Mouse (Mus musculus) fat pad, adult 2 months (tissue): ENCODE measurements at regions not wholly inside any gene's neighbourhood (a gene's known extent, or its start where the extent isn't known, plus 50 kb on each side); places are given as distances from the start of the nearest gene placed in this dataset.

Experiments
- DNase-seq: peaks from one replicate; pipeline ENCODE4 v3.0.0-alpha.2; 2011; ENCODE audit warnings: low read depth, low spot score; ENCODE audit errors: extremely low read depth

DNA sequence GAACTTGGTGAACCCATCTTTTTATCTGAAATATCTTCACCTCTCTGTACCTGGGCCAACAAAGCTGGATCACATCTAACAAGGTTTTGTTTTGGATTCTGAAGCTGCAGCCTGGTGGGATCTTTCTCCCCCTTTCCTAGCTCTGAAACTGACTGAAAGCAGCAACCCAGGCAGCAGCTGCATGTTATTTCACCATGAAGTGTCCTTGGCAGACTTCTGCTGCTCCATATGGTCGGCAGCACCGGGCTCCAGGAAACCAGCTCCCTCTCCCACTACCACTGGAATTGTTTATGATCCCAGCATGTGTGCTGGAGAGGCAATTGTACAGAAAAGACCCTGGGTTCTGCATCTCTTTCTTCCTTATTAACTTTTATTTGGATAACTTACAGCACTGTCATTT lies 145.0 kb downstream of the Spata18 start:
- DNase-seq: no peak

- DNase-seq: no peak
Observed at GRCm38 (mm10) chr5:73797980-73798379, 146.8 kb downstream of the Spata18 start.

GRCm38 (mm10) chr5:73803431-73803830 lies 152.3 kb downstream of the Spata18 start:
- DNase-seq: no peak

DNA sequence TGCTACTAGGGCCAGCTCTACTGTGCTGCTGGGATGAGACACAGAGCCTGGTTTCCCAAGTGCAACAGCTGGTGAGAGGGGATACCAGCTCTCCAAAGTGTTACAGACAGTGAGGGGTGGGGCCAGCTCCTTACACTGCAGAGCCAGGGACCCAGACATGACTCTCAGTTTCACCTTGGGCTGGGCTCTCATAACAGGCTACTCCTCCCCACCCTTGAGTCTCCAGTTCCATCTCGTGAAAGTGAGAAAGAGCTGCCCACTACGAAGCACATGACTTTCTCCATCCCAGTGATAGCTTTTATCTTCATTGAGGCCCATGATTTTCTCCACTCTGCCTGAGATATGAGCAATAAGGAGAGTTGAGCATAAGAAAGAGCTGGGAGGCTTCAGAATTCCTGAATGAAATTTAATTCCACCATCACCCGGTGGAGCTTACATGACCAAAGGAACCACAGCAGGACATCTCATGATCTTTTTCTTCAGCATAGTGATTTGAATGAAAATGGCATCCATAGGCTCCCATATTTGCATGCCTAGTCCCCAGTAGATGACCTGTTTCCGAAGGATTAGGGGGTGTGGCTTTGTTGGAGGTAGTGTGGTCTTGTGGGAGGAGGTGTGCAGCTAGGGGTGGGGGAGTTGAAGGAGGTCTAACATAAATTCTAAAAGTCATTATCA lies 153.5 kb downstream of the Spata18 start:
- DNase-seq: no peak

DNA sequence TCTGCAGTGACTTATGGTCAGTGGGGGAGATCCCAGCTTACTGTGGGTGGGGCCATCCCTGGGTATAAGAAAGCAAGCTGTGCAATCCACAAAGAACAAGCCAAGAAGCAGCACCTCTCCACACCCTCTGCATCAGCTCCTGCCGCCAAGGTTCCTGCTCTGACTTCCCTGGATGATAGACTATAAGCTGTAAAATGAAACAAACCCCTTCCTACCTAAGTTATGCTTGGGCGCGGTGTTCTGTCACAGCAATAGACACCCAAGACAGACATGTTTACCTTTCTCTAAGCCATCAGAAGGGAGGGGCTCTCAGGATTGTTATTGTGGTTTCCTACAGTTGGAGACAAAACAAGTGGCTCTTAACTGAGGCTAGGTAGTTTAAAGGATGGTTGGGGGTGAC lies 159.5 kb downstream of the Spata18 start:
- no peak for DNase-seq

GRCm38 (mm10) chr5:73811094-73811521 lies 159.9 kb downstream of the Spata18 start:
- DNase-seq: no peak

GRCm38 (mm10) chr5:73815752-73816151 lies 164.6 kb downstream of the Spata18 start:
- DNase-seq: no peak

GRCm38 (mm10) chr5:73817180-73817579 lies 166.0 kb downstream of the Spata18 start:
- DNase-seq: peak; percentile 68

GRCm38 (mm10) chr5:73821956-73822545 lies 170.9 kb downstream of the Spata18 start:
- no peak for DNase-seq

DNA sequence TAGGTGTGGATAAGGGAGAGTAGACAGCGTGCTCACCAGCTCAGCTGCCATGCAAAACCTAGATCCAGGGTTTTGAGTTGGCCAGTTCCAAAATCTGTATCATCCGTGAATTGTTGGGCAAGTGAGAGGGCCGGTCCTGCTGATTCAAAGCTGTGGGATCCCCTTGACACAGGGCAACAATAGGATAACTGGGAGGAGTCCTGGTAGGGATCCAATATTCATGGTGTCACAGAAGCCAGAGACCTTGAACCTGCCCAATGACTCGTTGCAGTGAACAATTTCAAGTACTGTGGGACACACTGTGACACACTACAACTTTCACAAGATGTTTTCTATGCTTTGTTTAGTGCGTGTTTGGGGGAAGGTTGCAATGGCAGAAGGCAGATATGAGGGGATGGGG lies 172.2 kb downstream of the Spata18 start:
- DNase-seq: no peak

DNA sequence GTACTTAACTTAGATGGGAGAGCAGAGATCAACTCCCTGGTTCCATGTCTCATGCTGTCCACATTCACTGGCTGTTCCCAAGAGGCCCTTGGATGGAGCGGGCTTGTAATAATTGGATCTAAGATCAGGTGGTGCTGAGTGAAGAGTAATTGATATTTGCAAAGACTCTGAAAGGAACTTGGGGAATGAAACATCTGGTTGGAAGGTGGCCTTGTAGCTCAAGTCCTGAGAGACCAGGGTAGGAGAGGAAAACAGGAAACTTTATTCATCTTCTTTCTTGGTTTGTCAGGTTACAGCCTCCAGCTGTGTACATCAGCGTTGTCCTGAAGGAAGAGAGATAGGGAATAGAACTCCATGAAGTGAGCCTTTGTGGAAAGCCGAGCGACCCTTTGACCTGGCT lies 175.8 kb downstream of the Spata18 start:
- DNase-seq: no peak

GRCm38 (mm10) chr5:73833721-73834120 lies 182.5 kb downstream of the Spata18 start:
- DNase-seq: no peak

DNA sequence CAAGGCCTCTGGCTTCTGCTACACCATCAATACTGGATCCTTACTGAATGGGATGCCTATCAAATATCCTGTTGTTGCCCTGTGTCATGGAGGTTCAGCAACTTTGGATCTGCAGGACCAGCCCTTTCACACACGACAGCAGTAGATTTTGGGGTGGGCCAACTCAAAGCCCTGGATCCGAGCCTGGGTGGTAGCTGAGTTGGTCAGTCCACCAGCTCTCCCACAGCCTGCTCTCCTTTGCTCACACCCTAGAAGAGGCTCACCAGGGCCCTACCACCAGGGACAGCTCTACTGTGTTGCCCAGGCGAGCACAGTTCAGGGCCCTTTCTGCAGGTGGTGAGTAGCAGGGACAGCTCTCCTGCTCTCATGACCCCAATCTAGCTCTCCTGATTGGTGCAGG lies 192.6 kb downstream of the Spata18 start:
- DNase-seq: no peak

- DNase-seq: no peak
Observed at GRCm38 (mm10) chr5:73846096-73846782, 195.1 kb downstream of the Spata18 start.

GRCm38 (mm10) chr5:73846783-73847151 lies 195.6 kb downstream of the Spata18 start:
- no peak for DNase-seq

DNA sequence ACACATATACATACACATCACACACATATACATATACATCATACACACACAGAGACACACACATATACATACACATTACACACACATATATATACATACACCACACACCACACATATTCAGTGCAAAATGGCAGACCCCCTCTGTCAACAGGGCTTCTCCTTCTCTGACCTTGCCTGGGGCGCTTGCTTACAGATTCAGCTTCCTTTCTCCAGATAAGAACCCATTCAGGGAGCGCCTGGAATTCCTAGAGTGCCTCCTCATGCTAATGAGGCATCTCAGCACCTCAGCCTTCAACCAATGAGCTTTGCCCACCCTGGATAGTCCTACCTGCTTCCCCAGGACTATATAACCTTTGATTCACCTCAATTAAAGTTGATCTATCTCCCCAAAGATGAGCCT lies 200.3 kb downstream of the Spata18 start:
- DNase-seq: no peak

DNA sequence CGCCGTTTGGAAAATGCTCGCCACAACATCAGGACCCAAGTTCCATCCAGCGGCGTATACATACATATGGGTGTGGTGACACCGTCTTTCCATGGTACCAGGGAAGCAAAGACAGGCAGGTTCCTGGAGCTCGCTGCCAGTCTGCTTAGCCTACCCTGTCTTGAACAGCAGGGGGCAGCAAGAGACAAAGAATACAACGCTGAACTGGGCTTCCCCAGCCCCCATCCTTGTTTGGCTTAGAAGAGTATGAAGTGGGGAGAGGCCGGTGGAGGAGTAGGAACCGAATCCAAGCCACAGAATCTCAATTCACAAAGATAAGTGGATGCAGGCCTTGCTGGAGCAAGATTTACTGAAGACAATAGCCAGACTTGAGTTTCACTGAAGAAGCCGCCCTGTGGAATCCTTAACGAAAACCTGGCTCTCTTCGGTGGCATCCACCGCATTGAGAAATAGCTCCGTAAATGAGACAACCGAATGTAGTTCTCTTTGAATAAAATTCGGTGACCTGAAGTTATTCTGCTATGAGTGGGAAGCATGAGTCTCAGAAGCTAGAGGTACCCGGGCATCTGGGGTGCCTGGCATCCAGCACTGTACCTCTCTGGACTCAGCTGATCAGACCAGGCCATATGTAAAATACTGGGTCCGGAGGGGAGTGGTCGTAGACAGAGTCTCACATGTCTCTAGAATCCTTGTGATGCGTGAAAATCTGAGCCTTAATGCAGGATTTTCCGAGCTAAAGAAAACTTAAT lies 203.0 kb downstream of the Spata18 start:
- no peak for DNase-seq

- no peak for DNase-seq
Observed at GRCm38 (mm10) chr5:73854774-73855371, 203.7 kb downstream of the Spata18 start.

DNA sequence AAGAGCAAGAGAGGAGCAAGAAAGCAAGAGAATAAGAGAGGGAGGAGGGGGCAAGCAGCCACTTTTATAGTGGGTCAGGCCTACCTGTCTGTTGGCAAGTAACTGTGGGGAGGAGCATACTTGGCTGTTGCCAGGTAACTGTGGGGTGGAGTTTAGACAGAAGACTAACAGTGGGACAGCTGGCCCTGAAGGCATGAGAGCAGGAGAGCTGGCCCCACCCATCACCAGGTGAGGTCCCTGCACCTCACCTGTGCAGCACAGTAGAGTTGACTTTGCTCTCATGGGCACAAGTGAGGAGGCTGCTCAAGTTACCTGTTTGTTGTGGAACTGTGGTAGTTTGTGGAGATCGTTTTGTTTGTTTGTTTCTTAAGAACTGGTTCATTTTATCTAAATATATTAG lies 208.1 kb downstream of the Spata18 start:
- DNase-seq: no peak

DNA sequence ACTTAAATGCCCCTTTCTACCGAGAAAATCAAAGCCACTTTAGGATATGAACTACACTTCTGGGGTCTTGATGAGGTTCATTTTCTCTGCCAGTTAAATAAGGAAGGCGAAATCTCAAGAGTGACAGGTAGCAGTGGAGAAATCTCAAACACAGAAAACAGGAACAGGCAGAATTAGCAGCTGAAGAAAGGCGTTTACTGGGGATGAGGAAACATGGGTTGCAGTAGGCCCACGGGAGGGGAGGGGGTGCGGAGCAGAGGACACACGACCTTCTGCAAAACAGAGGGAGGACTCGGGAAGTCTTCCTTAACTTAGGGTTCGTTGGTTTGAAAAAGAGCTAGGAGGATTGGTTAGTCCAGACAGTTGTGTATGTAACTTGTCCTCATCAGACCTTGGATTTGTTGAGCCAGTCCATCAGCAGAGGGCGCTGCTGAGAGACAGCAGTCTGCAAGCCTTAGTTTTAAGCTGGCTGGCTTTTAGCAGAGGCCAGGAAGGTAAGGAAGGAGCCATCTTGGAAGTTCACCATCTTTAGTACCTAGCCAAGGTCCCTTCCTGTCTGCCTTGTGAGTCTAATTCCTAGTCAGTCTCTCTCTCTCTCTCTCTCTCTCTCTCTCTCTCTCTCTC lies 204.0 kb downstream of the Usp46 start:
- DNase-seq: no peak
